Mouse (Mus musculus): ENCODE data around the gene Olfr119. TPM values are rescaled to one million over a fixed set of nuclear protein-coding genes. Genes with fewer than 3 reads are reported as not detected.

The Olfr119 gene
- total RNA-seq (2023), result not detected in 2 replicates

GRCm38 (mm10) chr17:37696264-37696663, at the start of gene Olfr119:
Gene Olfr119, plus strand, starts transcription at chr17:37696564.

GRCm38 (mm10) chr17:37663682-37664081, 32.7 kb upstream of the Olfr119 start, which contains the start of gene Olfr117:
Gene Olfr117, minus strand, starts transcription at chr17:37663782.

GRCm38 (mm10) chr17:37666688-37667087, 29.7 kb upstream of the Olfr119 start, which contains the start of gene Olfr118:
Gene Olfr118, plus strand, starts transcription at chr17:37666988.

GRCm38 (mm10) chr17:37721508-37721907, 25.1 kb downstream of the Olfr119 start, which contains the start of gene Olfr120:
Gene Olfr120, plus strand, starts transcription at chr17:37721808.

Other genes with a start within 250 kb of the Olfr119 start
- gene Olfr109, start 237.6 kb upstream of the Olfr119 start, total RNA-seq (2023), result not detected in 2 replicates
- gene H2-M2, start 213.0 kb upstream of the Olfr119 start, total RNA-seq (2023), result not detected in 2 replicates
- not detected in 2 replicates for gene Olfr110, start 204.1 kb upstream of the Olfr119 start, total RNA-seq (2023)
- not detected in 2 replicates for gene Olfr111, start 188.5 kb upstream of the Olfr119 start, total RNA-seq (2023)
- not detected in 2 replicates for gene Olfr112, start 127.1 kb upstream of the Olfr119 start, total RNA-seq (2023)
- gene Olfr113, start 118.9 kb upstream of the Olfr119 start, total RNA-seq (2023), result not detected in 2 replicates
- gene Olfr114, start 103.8 kb upstream of the Olfr119 start, total RNA-seq (2023), result not detected in 2 replicates
- gene Olfr115, start 69.5 kb upstream of the Olfr119 start, total RNA-seq (2023), result not detected in 2 replicates
- gene Olfr116, start 69.4 kb upstream of the Olfr119 start, total RNA-seq (2023), result not detected in 2 replicates
- not detected in 2 replicates for gene Olfr117, start 32.8 kb upstream of the Olfr119 start, total RNA-seq (2023)
- not detected in 2 replicates for gene Olfr118, start 29.6 kb upstream of the Olfr119 start, total RNA-seq (2023)
- not detected in 2 replicates for gene Olfr120, start 25.2 kb downstream of the Olfr119 start, total RNA-seq (2023)
- not detected in 2 replicates for gene Olfr121, start 52.3 kb downstream of the Olfr119 start, total RNA-seq (2023)
- not detected in 2 replicates for gene Olfr122, start 72.0 kb downstream of the Olfr119 start, total RNA-seq (2023)
- not detected in 2 replicates for gene Olfr123, start 97.0 kb downstream of the Olfr119 start, total RNA-seq (2023)
- gene Olfr124, start 103.3 kb downstream of the Olfr119 start, total RNA-seq (2023), result not detected in 2 replicates
- gene Olfr125, start 136.4 kb downstream of the Olfr119 start, total RNA-seq (2023), result not detected in 2 replicates
- gene Olfr126, start 150.9 kb downstream of the Olfr119 start, total RNA-seq (2023), result not detected in 2 replicates
- not detected in 2 replicates for gene Olfr127, start 203.9 kb downstream of the Olfr119 start, total RNA-seq (2023)
- not detected in 2 replicates for gene Olfr128, start 224.0 kb downstream of the Olfr119 start, total RNA-seq (2023)